Mouse (Mus musculus) fibroblast of lung, adult 2 months (primary cell): ENCODE results near the gene Scarf2.

Source experiments
- DNase-seq: peaks from one replicate; pipeline ENCODE4 v3.0.0-alpha.2; 2011; ENCODE audit warnings: low read depth

Scarf2 gene

GRCm38 (mm10) chr16:17832821-17833220 is 35.7 kb downstream of the Scarf2 start, which contains the start of gene B830017H08Rik:
TSS of gene B830017H08Rik (plus strand) at chr16:17833121.
- no peak for DNase-seq

- no peak for DNase-seq
These were observed 36.2 kb downstream of the Scarf2 start for GRCm38 (mm10) chr16:17833321-17833680.

- DNase-seq: no peak
These were observed 36.8 kb downstream of the Scarf2 start for GRCm38 (mm10) chr16:17833681-17834399.

GRCm38 (mm10) chr16:17834543-17834942 is 37.5 kb downstream of the Scarf2 start:
- DNase-seq: no peak

GRCm38 (mm10) chr16:17835481-17835880 is 38.4 kb downstream of the Scarf2 start:
- no peak for DNase-seq

GRCm38 (mm10) chr16:17838051-17838450 is 41.0 kb downstream of the Scarf2 start, which contains the start of gene Car15:
TSS of gene Car15 (minus strand) at chr16:17838364.
- no peak for DNase-seq

DNA sequence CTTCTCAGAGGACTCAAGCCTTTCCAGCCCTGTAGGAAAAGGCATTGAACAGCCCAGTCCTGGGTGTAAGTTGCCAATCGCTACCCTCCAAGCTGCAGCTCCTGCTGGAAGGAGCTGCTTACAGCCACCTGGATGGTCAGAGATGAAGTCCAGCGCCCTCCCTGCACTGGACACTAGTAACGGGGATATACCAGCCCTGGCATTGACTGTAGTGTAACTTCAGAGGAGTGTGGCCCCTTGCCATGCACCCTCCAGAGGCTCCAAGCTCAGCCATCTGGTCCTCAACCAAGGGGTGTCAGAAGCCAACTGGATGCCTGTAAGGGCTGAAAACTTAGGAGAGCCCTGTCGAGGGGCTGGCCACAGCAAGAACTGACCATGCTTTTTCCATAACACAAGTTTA is 42.9 kb downstream of the Scarf2 start:
- DNase-seq: no peak

- no peak for DNase-seq
These were observed 45.4 kb downstream of the Scarf2 start for GRCm38 (mm10) chr16:17842437-17842836.

DNA sequence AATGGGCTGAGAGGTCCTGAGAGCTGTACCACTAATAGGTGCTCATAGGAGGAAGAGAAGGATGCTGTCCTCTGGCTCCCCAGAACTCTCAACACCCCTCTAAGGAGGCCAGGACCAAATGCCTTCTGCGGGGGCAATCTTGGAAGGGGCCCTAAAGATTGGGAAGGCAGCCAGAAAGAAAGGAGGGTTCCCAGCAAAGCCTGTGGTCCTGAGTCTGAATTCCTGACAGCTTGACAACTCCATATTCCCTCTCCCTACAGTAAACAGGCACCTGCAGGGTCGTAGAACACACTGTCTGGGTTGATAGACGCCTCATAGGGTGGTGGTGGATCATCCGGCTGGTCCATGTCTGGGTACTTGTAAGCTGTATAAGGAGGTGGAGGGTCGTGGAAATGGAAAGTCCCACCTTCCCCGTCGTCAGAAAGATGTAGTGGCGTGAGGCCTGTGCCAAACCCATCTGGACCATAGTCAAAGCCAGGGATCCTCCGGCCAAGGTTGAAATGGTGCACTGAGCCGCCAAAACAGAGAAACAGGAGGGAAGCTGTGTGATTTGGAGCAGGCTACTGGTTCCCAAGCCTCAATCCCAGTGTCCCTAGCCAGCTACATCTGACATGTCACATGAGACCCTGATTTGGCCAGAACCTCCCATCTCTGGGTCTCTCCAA is 46.8 kb downstream of the Scarf2 start:
- no peak for DNase-seq

DNA sequence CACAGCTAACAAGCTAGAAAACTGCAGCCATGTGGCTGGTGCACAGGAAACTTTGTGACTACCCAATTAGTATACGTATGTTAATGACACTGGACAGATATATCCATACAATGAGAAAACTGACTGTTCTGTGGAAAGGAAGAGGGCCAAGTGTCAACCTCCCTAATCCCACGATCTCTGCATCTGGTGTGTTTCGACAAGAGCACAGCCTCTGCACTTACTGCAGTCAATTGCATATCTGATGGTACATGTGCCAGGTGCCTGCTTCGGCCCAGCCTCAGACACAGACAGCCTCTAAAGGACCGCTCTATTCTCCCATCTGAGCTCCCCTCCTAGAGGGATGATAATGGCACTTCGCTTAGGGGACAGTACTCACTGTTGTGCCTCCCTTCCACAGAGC is 51.3 kb downstream of the Scarf2 start:
- DNase-seq: no peak

DNA sequence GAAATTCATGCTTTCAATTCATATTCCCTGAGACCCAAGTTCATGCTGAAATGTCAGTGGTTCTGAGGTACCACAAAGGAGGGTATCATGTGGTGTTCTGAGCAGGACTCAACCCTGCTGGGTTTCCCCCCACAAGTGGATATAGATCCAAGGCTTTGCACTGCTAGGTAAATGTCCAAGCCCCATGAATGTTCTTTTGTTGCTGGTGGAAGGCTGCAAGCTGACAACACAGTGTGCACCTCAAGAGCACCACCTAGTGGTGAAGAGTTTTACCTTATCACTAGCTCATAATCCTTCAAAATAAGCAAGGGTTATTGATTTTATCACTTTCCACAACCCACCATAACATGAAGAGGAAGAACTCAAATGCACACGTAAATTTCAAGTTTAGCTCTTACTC is 51.8 kb downstream of the Scarf2 start:
- DNase-seq: peak; percentile 12

DNA sequence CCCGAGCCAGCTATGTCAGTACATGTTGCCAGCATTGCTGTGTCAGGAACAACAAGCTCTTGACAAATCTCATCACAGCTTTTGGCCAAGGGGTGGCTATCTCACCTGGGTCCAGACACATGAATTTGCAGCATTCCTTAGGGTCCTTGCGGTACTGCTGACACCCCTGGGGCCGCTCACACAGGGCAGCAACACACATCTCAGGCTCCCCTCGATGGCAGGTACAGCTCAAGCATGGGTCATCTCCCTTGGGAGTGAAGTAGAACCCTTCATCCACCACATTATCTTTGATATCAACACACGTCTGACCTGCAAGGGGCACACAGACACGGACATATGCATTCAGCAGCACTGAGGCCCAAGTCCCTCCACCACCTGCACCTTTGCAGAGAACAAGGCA is 52.4 kb downstream of the Scarf2 start:
- no peak for DNase-seq

DNA sequence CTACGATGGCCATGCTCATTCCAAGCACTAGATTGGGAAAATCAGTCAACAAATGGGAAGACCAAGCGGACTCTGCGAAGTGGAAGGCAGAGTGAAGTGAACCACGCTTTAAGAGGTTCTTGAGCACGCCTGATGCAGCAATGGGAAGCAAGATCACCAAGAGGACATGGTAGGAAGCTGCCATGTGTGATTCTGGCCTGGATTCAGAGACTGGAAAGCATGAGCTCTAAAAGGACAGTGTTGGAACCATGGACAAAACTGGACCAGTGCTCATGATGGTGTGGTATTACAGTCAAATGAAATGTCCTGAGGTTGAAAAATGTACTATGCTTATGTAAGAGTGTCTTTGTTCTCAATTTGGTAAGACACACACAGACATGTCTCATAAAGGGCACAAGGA is 54.2 kb downstream of the Scarf2 start:
- no peak for DNase-seq

DNA sequence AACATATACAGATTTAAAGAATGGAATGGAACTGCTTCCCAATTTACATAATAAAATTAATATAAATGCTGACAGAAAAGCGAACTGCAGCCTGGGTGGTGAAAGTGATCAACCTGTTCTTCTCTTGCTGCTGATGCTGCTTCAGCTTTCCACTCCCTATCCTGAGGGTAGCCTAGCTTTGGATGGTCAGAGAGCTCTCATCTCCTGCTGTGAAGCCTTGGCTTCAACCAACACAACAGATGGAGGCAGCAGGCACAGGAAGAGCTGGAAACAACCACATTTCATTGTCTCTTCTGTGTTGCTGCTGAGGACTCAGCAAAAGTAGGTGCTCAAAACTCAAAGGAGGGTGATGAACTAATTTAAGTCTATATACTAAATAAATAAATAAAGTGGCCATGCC is 54.8 kb downstream of the Scarf2 start:
- DNase-seq: no peak

- DNase-seq: no peak
These were observed 56.2 kb downstream of the Scarf2 start for GRCm38 (mm10) chr16:17853263-17853662.

GRCm38 (mm10) chr16:17857157-17857556 is 60.1 kb downstream of the Scarf2 start:
- DNase-seq: no peak
